Mouse (Mus musculus): ENCODE measurements around the gene Tab1. TPM values are rescaled to one million over a fixed set of nuclear protein-coding genes. Genes with fewer than 3 reads are reported as not detected.

Tab1 gene
- polyA plus RNA-seq, 1 experiment from 2014 or later: 47.5 TPM

- Histone ChIP-seq H3K9me3 (no peaks in the 10 kb centered on the region), H3K4me1 (peaks cover 34% of the 10 kb centered on the region), H3K4me3 (peak overlapping the region; percentile 12; the same call in 1 of the 2 replicates), H3K27ac (peak overlapping the region; percentile 50; the same call in 1 of the 2 replicates), H3K27me3 (no peaks in the 10 kb centered on the region), H3K4me2 (replicated peaks) (peak overlapping the region; percentile 30), H3K9ac (no peak overlapping the region), H3K36me3 (no peaks in the 10 kb centered on the region)
- 5% methylated on average over 8 of the region's 8 CpGs for WGBS
- no peak for ATAC-seq (ENCODE audit: insufficient number of reproducible peaks, insufficient read depth, low FRiP score, low TSS enrichment)
These were observed 38.4 kb downstream of the Tab1 start for GRCm38 (mm10) chr15:80171286-80171685.

GRCm38 (mm10) chr15:80171791-80172190 is 38.9 kb downstream of the Tab1 start:
- Histone ChIP-seq H3K27me3 (no peaks in the 10 kb centered on the region), H3K9ac (no peak overlapping the region), H3K36me3 (no peaks in the 10 kb centered on the region), H3K4me1 (peaks cover 34% of the 10 kb centered on the region), H3K4me2 (replicated peaks) (peak overlapping the region; percentile 30; the same call in 1 of the 2 replicates), H3K4me3 (peak overlapping the region; percentile 12; the same call in 1 of the 2 replicates), H3K9me3 (no peaks in the 10 kb centered on the region), H3K27ac (no peak overlapping the region; the same call in 1 of the 2 replicates)
- 14% methylated on average over 6 of the region's 6 CpGs for WGBS
- no peak for ATAC-seq (ENCODE audit: insufficient number of reproducible peaks, insufficient read depth, low FRiP score, low TSS enrichment)

GRCm38 (mm10) chr15:80173001-80173771 is 40.3 kb downstream of the Tab1 start, which contains the start of gene Mgat3:
Gene Mgat3 (plus strand): TSS chr15:80173721.
- peak within 1 kb of the TSS; percentile 98 for H3K9ac ChIP-seq
- 4% methylated on average over 61 of the region's 85 CpGs for WGBS
- ATAC-seq (ENCODE audit: insufficient number of reproducible peaks, insufficient read depth, low FRiP score, low TSS enrichment): peak; percentile 62
- H3K36me3 ChIP-seq: no peaks in the 10 kb centered on the region
- H3K27ac ChIP-seq: peak within 1 kb of the TSS; percentile 92
- H3K9me3 ChIP-seq: no peaks in the 10 kb centered on the region
- peak within 1 kb of the TSS; percentile 97 for H3K4me3 ChIP-seq
- no peaks in the 10 kb centered on the region for H3K27me3 ChIP-seq
- H3K4me1 ChIP-seq: peaks cover 34% of the 10 kb centered on the region
- peak within 1 kb of the TSS; percentile 80 for H3K4me2 ChIP-seq (replicated peaks)

- Histone ChIP-seq H3K4me2 (replicated peaks) (peak overlapping the region; percentile 80), H3K4me3 (peak overlapping the region; percentile 97), H3K9me3 (no peaks in the 10 kb centered on the region), H3K4me1 (peaks cover 34% of the 10 kb centered on the region), H3K9ac (peak overlapping the region; percentile 98), H3K27ac (peak overlapping the region; percentile 92), H3K27me3 (no peaks in the 10 kb centered on the region), H3K36me3 (no peaks in the 10 kb centered on the region)
- under 1% methylated on average over 50 of the region's 60 CpGs for WGBS
- ATAC-seq (ENCODE audit: insufficient number of reproducible peaks, insufficient read depth, low FRiP score, low TSS enrichment): peak; percentile 31; the same call in 1 of the 2 replicates
These were observed 41.1 kb downstream of the Tab1 start for GRCm38 (mm10) chr15:80173781-80174597.

GRCm38 (mm10) chr15:80174598-80174875 is 41.6 kb downstream of the Tab1 start:
- ATAC-seq (ENCODE audit: insufficient number of reproducible peaks, insufficient read depth, low FRiP score, low TSS enrichment): no peak
- H3K27me3 ChIP-seq: no peaks in the 10 kb centered on the region
- H3K4me3 ChIP-seq: peak overlapping the region; percentile 97
- H3K4me2 ChIP-seq (replicated peaks): peak overlapping the region; percentile 80
- WGBS: 2% methylated on average over 5 of the region's 5 CpGs
- no peaks in the 10 kb centered on the region for H3K36me3 ChIP-seq
- H3K4me1 ChIP-seq: peaks cover 37% of the 10 kb centered on the region
- no peaks in the 10 kb centered on the region for H3K9me3 ChIP-seq
- peak overlapping the region; percentile 92 for H3K27ac ChIP-seq
- H3K9ac ChIP-seq: peak overlapping the region; percentile 98

- ATAC-seq (ENCODE audit: insufficient number of reproducible peaks, insufficient read depth, low FRiP score, low TSS enrichment): no peak
- 0 out of 2 replicates have a peak overlapping the region, but pooled peaks have one; percentile 98 for H3K9ac ChIP-seq
- peaks cover 42% of the 10 kb centered on the region for H3K4me1 ChIP-seq
- peak overlapping the region; percentile 80 for H3K4me2 ChIP-seq (replicated peaks)
- H3K27ac ChIP-seq: no peak overlapping the region
- 75% methylated on average over 9 of the region's 9 CpGs for WGBS
- H3K9me3 ChIP-seq: no peaks in the 10 kb centered on the region
- peak overlapping the region; percentile 97; the same call in 1 of the 2 replicates for H3K4me3 ChIP-seq
- H3K27me3 ChIP-seq: no peaks in the 10 kb centered on the region
- H3K36me3 ChIP-seq: no peaks in the 10 kb centered on the region
These were observed 42.4 kb downstream of the Tab1 start for GRCm38 (mm10) chr15:80175316-80175715.

- no peak for ATAC-seq (ENCODE audit: insufficient number of reproducible peaks, insufficient read depth, low FRiP score, low TSS enrichment)
- no peak overlapping the region for H3K9ac ChIP-seq
These were observed 42.8 kb downstream of the Tab1 start for GRCm38 (mm10) chr15:80175756-80176155.

GRCm38 (mm10) chr15:80181561-80181960 is 48.6 kb downstream of the Tab1 start:
- no peak overlapping the region for H3K27ac ChIP-seq
- 95% methylated on average over 7 of the region's 7 CpGs for WGBS

More at GRCm38 (mm10) chr15:80175756-80176155, 42.8 kb downstream of the Tab1 start:
- no peak overlapping the region for H3K4me3 ChIP-seq
- no peak overlapping the region for H3K27ac ChIP-seq
- no peaks in the 10 kb centered on the region for H3K9me3 ChIP-seq
- H3K4me2 ChIP-seq (replicated peaks): no peak overlapping the region
- H3K36me3 ChIP-seq: no peaks in the 10 kb centered on the region
- no peaks in the 10 kb centered on the region for H3K27me3 ChIP-seq
- peaks cover 40% of the 10 kb centered on the region for H3K4me1 ChIP-seq
- 71% methylated on average over 6 of the region's 6 CpGs for WGBS

GRCm38 (mm10) chr15:80182072-80182700 is 49.3 kb downstream of the Tab1 start:
- WGBS: 90% methylated on average over 4 of the region's 4 CpGs
- no peak for ATAC-seq (ENCODE audit: insufficient number of reproducible peaks, insufficient read depth, low FRiP score, low TSS enrichment)
- Histone ChIP-seq H3K36me3 (peaks cover 10% of the 10 kb centered on the region; the same call in 1 of the 2 replicates), H3K4me3 (no peak overlapping the region), H3K27me3 (no peaks in the 10 kb centered on the region), H3K27ac (no peak overlapping the region), H3K9ac (no peak overlapping the region), H3K9me3 (no peaks in the 10 kb centered on the region), H3K4me2 (replicated peaks) (no peak overlapping the region), H3K4me1 (0 out of 2 replicates have a peak, but pooled peaks cover 8% of the 10 kb centered on the region)

More at GRCm38 (mm10) chr15:80181561-80181960, 48.6 kb downstream of the Tab1 start:
- Histone ChIP-seq H3K9ac (no peak overlapping the region), H3K4me1 (0 out of 2 replicates have a peak, but pooled peaks cover 8% of the 10 kb centered on the region), H3K9me3 (no peaks in the 10 kb centered on the region), H3K4me3 (no peak overlapping the region), H3K27me3 (no peaks in the 10 kb centered on the region), H3K4me2 (replicated peaks) (no peak overlapping the region), H3K36me3 (peaks cover 10% of the 10 kb centered on the region; the same call in 1 of the 2 replicates)
- no peak for ATAC-seq (ENCODE audit: insufficient number of reproducible peaks, insufficient read depth, low FRiP score, low TSS enrichment)

GRCm38 (mm10) chr15:80188927-80189326 is 56.0 kb downstream of the Tab1 start:
- Histone ChIP-seq H3K27me3 (no peaks in the 10 kb centered on the region), H3K36me3 (no peaks in the 10 kb centered on the region), H3K4me3 (no peak overlapping the region), H3K27ac (no peak overlapping the region), H3K9ac (no peak overlapping the region), H3K4me2 (replicated peaks) (no peak overlapping the region), H3K4me1 (peaks cover 6% of the 10 kb centered on the region; the same call in 1 of the 2 replicates), H3K9me3 (no peaks in the 10 kb centered on the region)
- no peak for ATAC-seq (ENCODE audit: insufficient number of reproducible peaks, insufficient read depth, low FRiP score, low TSS enrichment)
- 79% methylated on average over 5 of the region's 5 CpGs for WGBS

- Histone ChIP-seq H3K27ac (no peak overlapping the region), H3K9me3 (no peaks in the 10 kb centered on the region), H3K9ac (no peak overlapping the region), H3K4me3 (no peak overlapping the region), H3K27me3 (no peaks in the 10 kb centered on the region), H3K36me3 (no peaks in the 10 kb centered on the region), H3K4me1 (peaks cover 6% of the 10 kb centered on the region; the same call in 1 of the 2 replicates), H3K4me2 (replicated peaks) (no peak overlapping the region)
- 63% methylated on average over 4 of the region's 4 CpGs for WGBS
- 0 out of 2 replicates have a peak, but pooled peaks have one; percentile 38 for ATAC-seq (ENCODE audit: insufficient number of reproducible peaks, insufficient read depth, low FRiP score, low TSS enrichment)
These were observed 57.1 kb downstream of the Tab1 start for GRCm38 (mm10) chr15:80190075-80190474.
